Mouse (Mus musculus) liver, postnatal 0 days (tissue): ENCODE measurements around the gene Dlg4. TPM values are rescaled to one million over a fixed set of nuclear protein-coding genes. Genes with fewer than 3 reads are reported as not detected.
"Not testable (repeated sequence)": the region's sequence is repeated elsewhere in the genome, so short reads cannot be mapped to it uniquely, and the experiment has no call there.

Experiments used
- ATAC-seq: fragments of 200-750 bp; cut with Nextera tagmentation; 2 replicates; pipeline ENCODE4 v1.8.0; 2017; ENCODE audit warnings: mild to moderate bottlenecking, moderate library complexity
- DNase-seq: peaks from one replicate; pipeline ENCODE4 v3.0.0-alpha.2; 2016
- H3K27ac ChIP-seq: fragments of 300-500 bp; sonication (generic); 2 replicates; pipeline ENCODE4 v1.5.1; 2014; ENCODE audit warnings: antibody characterized with exemption, moderate library complexity, mild to moderate bottlenecking, low read depth
- H3K27me3 ChIP-seq: fragments of 300-500 bp; sonication (generic); 2 replicates; pipeline ENCODE4 v1.6.1; 2014; ENCODE audit warnings: low read length, control low read depth, mixed read lengths; ENCODE audit not compliant: insufficient read depth
- H3K36me3 ChIP-seq: fragments of 300-500 bp; sonication (generic); replicated peaks from 2 replicates; pipeline ENCODE4 v1.6.1; 2014; ENCODE audit warnings: mild to moderate bottlenecking, control low read depth, low read length, moderate library complexity, mixed read lengths; ENCODE audit not compliant: insufficient read depth
- H3K4me1 ChIP-seq: fragments of 300-500 bp; sonication (generic); 2 replicates; pipeline ENCODE4 v1.6.1; 2014; ENCODE audit warnings: antibody characterized with exemption, mild to moderate bottlenecking, control low read depth; ENCODE audit not compliant: insufficient read depth
- H3K4me2 ChIP-seq: fragments of 300-500 bp; sonication (generic); 2 replicates; pipeline ENCODE4 v1.6.1; 2014; ENCODE audit warnings: low read depth, mild to moderate bottlenecking, low read length, moderate library complexity, mixed read lengths
- H3K4me3 ChIP-seq: fragments of 300-500 bp; sonication (generic); 2 replicates; pipeline ENCODE4 v1.5.1; 2014; ENCODE audit warnings: low read depth, low read length
- H3K9ac ChIP-seq: fragments of 300-500 bp; sonication (generic); replicated peaks from 2 replicates; pipeline ENCODE4 v1.6.1; 2014; ENCODE audit warnings: mild to moderate bottlenecking, moderate library complexity
- H3K9me3 ChIP-seq: fragments of 300-500 bp; sonication (generic); 2 replicates; pipeline ENCODE4 v1.6.1; 2016; ENCODE audit warnings: mild to moderate bottlenecking, control low read depth, low read length, mixed read lengths
- CTCF ChIP-seq: sonication (generic); IDR thresholded peaks from 2 replicates; pipeline ENCODE4 v1.5.1; 2016; ENCODE audit warnings: antibody characterized with exemption, low read depth
- EP300 ChIP-seq: IDR thresholded peaks from 2 replicates; pipeline ENCODE4 v1.6.1; 2016; ENCODE audit warnings: antibody characterized with exemption, low read depth, mild to moderate bottlenecking
- WGBS: fragments of 180-500 bp; shearing (Covaris S2); extraction: QIAGEN DNeasy Blood & Tissue Kit; methylation state at CpG from one replicate; pipeline ENCODE4 v1.1.7; 2014; ENCODE audit not compliant: insufficient replicate concordance; 5-methylcytosine and 5-hydroxymethylcytosine counted together
- polyA plus RNA-seq: library from polyadenylated mRNA; unstranded; fragments of >200 nt; fragmentation: Nextera tagmentation; extraction: Ambion mirVana; gene quantifications from 2 replicates; pipeline ENCODE4 v1.2.1, GENCODE M21; 2015

Dlg4 gene
- polyA plus RNA-seq, 1 experiment from 2014 or later = 0.61 TPM

DNA sequence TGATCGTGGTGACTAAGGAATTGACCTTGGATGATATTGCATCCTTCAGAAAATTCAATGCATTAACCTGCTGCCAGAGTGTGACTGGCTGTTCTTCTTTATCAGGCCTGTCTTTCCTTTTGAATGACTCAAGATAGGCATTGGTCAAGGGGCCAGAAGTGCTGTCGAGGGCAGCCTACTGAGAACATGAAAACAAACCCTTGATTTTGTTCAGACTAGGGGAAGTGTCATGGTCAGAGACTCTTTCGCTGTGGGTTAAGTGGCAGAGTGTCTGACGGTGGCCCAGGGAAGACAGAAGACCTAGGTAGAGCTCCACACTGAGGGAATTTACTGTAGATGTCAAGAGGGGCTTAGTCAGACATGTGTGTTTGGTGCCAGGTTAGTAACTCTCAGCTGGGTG is 50.0 kb downstream of the Dlg4 start:
- Histone ChIP-seq H3K4me1 (no peaks in the 10 kb centered on the region), H3K27ac (no peak overlapping the region), H3K36me3 (no peaks in the 10 kb centered on the region), H3K27me3 (no peaks in the 10 kb centered on the region), H3K4me2 (no peak overlapping the region), H3K4me3 (no peak overlapping the region), H3K9me3 (no peaks in the 10 kb centered on the region), H3K9ac (no peak overlapping the region)
- TF ChIP-seq CTCF (no peak), EP300 (no peak)
- ATAC-seq (no peak), DNase-seq (no peak)
- 63% methylated on average over 4 of the region's 4 CpGs for WGBS

- no peaks in the 10 kb centered on the region for H3K27me3 ChIP-seq
Observed at GRCm38 (mm10) chr11:70068245-70068644, 51.5 kb downstream of the Dlg4 start.

GRCm38 (mm10) chr11:70070057-70070456 is 53.3 kb downstream of the Dlg4 start:
- DNase-seq (no peak), ATAC-seq (no peak)
- TF ChIP-seq EP300 (no peak), CTCF (no peak)
- no peak overlapping the region for H3K9ac ChIP-seq
- no peaks in the 10 kb centered on the region for H3K27me3 ChIP-seq
- no peaks in the 10 kb centered on the region for H3K9me3 ChIP-seq
- H3K4me2 ChIP-seq = no peak overlapping the region
- peaks cover 4% of the 10 kb centered on the region for H3K4me1 ChIP-seq
- WGBS = 70% methylated on average over 6 of the region's 6 CpGs
- no peak overlapping the region for H3K4me3 ChIP-seq
- H3K36me3 ChIP-seq = no peaks in the 10 kb centered on the region
- no peak overlapping the region for H3K27ac ChIP-seq

More at GRCm38 (mm10) chr11:70068245-70068644, 51.5 kb downstream of the Dlg4 start:
- 65% methylated on average over 3 of the region's 3 CpGs for WGBS
- no peak for TF ChIP-seq CTCF
- TF ChIP-seq EP300 = no peak
- DNase-seq = no peak
- Histone ChIP-seq H3K27ac (no peak overlapping the region), H3K9ac (no peak overlapping the region), H3K36me3 (no peaks in the 10 kb centered on the region), H3K4me3 (no peak overlapping the region), H3K4me2 (no peak overlapping the region), H3K4me1 (no peaks in the 10 kb centered on the region), H3K9me3 (no peaks in the 10 kb centered on the region)
- ATAC-seq = no peak

GRCm38 (mm10) chr11:70070603-70071002 is 53.9 kb downstream of the Dlg4 start:
- not testable (repeated sequence) for H3K27ac ChIP-seq, H3K4me1 ChIP-seq, H3K36me3 ChIP-seq, H3K9ac ChIP-seq, H3K4me2 ChIP-seq, DNase-seq, H3K27me3 ChIP-seq, H3K4me3 ChIP-seq, H3K9me3 ChIP-seq, ATAC-seq
- 38% methylated on average over 3 of the region's 3 CpGs for WGBS

DNA sequence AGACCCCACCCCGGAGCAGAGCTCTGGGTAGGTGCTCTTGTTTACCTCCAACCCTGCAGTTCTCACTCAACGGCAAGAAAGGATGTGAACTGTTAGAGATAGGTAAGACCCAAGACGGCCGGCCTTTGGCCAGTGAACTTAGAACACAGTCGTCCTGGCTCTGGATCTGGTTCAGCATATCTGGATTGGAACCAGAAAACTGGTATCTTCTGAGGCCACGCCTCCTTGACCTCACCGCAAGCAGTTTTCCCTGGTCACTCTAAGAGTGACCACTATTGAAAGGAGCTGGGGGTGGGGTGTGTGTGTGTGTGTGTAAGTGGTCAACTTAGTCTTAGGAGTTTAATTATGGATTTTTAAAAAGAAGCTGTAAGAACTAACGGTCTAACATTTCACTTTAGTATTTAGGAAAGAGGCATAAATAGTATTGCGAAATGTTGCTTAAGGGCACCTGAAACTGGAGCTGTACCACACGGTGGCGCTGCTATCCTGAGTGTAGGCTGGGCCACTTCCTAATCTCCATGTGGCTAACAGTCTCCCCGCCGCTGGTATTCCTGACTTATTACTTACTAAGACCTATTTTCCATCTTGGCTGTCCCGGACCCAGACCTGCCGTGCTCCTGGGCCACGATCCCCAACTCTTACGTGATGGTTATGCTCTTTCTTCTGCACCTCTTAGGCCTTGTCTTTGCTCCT is 57.8 kb downstream of the Dlg4 start:
- H3K9ac ChIP-seq = no peak overlapping the region; the same call in 1 of the 2 replicates
- peak; percentile 66 for ATAC-seq
- TF ChIP-seq CTCF = peak; percentile 96
- no peak for TF ChIP-seq EP300
- H3K27ac ChIP-seq = peak overlapping the region; percentile 77
- 32% methylated on average over 17 of the region's 17 CpGs for WGBS
- no peaks in the 10 kb centered on the region for H3K36me3 ChIP-seq
- H3K4me2 ChIP-seq = peak overlapping the region; percentile 38
- H3K4me1 ChIP-seq = peaks cover 22% of the 10 kb centered on the region
- DNase-seq = peak; percentile 88
- H3K9me3 ChIP-seq = no peaks in the 10 kb centered on the region
- no peak overlapping the region for H3K4me3 ChIP-seq
- H3K27me3 ChIP-seq = no peaks in the 10 kb centered on the region

GRCm38 (mm10) chr11:70075581-70075980 is 58.8 kb downstream of the Dlg4 start:
- Histone ChIP-seq H3K4me1 (peaks cover 29% of the 10 kb centered on the region), H3K9me3 (no peaks in the 10 kb centered on the region), H3K4me3 (no peak overlapping the region), H3K4me2 (0 out of 2 replicates have a peak overlapping the region, but pooled peaks have one; percentile 38), H3K9ac (no peak overlapping the region), H3K36me3 (no peaks in the 10 kb centered on the region), H3K27me3 (no peaks in the 10 kb centered on the region), H3K27ac (peak overlapping the region; percentile 77)
- TF ChIP-seq CTCF = no peak
- peak; percentile 89 for TF ChIP-seq EP300
- 62% methylated on average over 6 of the region's 6 CpGs for WGBS
- ATAC-seq (peak; percentile 81), DNase-seq (peak; percentile 71)
